Mouse (Mus musculus): Measurements from ENCODE around the gene Sqstm1. TPM values are rescaled to one million over a fixed set of nuclear protein-coding genes. Genes with fewer than 3 reads are reported as not detected.
A peak's percentile ranks its signal among the peaks of the same experiment; 100 is the strongest.

Sqstm1 gene
- total RNA-seq (2022): 100 to 1,000 TPM; 494 to 615 (median 543) TPM

DNA sequence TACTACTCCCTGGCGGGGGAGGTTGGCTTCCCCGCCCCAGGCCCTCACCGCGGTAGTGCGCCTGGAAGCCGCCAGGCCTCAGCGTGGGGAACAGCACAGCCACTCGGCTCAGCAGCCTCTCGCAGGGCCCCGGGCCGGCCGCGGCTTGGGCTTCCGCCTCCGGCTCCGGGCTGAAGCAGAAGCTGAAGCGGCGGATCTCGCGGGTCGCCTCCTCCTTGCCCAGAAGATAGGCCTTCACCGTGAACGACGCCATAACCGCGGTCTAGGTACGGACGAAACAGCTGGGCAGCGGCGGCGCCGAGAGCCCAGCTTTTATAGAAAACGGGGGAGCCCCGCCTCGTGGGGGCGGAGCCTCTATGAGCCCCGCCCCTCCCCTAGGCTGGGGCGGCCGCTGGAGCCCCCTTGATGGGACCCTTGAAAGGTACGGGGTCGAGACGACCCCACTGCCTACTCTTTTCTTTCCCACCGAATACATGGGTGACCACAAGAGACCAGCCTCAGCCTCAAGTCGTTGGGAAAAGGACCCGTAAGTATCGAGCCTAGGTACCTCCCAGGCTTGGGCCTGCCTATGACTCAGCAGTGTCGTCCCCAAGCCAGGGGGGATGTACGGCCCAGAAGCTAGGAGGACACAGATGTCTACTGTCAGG lies at the start of gene Sqstm1, which contains the start of gene Mgat4b:
Gene Sqstm1 (minus strand): TSS at position 323 of the 647 bp plus-strand sequence.
Gene Mgat4b (plus strand): TSS at position 386 of the 647 bp plus-strand sequence.
- peak; percentile 74 to 80 for DNase-seq (ENCODE audit: low spot score in 2 of 2)

DNA sequence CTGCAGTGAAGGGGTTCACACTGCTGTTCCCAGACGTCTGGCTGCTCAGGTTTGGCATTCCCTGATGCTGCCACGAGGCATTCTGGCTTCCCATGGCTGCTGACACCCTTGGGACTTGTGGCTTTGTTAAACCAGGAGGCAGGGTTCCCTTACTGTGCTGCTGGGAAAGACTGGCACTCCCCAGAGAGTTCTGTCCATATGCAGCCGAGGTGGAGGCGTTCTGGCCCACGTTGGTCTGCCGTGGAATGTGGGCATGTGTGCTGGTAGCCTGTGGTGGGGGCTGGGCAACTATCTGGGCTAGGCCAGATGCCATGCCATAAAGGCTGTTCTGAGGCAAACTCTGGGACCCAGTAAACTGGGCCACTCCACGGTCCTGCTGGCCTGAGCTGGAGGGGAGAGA lies 47.7 kb upstream of the Sqstm1 start:
- DNase-seq (ENCODE audit: low spot score in 2 of 2): no peak

DNA sequence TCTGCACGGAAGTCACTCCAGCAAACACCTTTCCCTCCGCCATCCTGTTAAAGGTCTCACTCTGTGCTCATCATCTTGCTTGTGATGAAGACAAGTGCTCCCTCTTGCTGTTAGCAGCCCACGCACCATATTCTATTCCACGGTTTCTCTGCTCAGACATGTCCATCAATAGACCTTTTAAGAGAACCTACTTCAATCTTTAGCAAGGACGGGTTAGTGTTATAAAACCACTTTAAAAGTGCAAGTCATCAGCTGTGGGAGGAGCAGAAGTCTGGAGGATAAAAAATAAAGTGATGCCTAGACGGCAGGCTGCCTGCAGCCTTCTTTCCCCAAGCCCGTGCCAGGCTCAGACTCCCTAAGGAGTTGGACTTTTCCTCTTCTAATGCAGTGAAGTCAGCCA lies 46.0 kb upstream of the Sqstm1 start:
- no peak for DNase-seq (ENCODE audit: low spot score in 2 of 2)

DNA sequence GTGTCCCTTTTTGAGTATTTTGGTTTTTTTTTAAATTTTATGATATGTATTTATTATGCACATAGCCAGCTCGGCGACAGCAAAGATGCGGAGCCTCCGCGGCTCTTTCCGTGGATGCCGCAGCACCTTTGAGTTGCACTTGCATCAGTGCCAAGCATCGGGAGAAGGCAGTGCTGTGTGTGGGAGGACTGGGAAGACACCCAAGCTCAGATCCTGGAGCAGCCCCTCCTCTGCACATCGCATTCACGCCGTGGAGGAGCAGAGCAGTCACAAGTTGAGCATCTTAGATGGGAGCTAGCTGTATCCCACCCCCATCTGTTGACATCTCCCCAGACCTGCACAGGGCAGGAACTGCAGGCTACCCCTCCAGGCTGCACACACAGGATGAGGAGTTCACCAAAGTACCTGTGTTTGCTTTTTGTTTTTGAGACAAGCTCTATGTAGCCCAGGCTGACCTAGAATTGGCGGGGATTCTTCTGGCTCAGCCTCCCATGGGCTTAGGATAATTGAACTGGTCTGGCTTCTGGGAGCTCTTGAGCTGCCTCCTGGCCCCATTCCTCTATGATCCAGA lies 43.5 kb upstream of the Sqstm1 start:
- DNase-seq (ENCODE audit: low spot score in 2 of 2): no peak

DNA sequence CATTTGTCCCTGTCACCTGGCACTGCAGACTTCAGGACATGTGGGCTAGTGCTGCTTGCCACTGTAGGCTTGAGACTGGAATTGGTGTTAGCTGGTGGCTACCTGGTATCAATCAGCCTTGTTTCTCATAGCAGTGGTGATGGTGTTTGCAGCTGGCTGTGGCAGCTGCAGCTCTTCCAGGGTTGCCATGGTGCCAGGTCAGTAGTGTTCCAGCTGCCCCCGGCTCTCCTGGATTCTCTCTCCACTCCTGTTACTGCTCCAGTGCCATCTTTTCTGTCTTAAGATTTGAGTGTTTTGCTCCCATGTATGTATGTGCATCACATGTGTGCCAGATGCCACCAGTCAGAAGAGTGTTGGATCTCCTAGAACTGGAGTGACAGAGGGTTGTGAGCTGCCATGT lies 42.8 kb upstream of the Sqstm1 start:
- no peak for DNase-seq (ENCODE audit: low spot score in 2 of 2)

DNA sequence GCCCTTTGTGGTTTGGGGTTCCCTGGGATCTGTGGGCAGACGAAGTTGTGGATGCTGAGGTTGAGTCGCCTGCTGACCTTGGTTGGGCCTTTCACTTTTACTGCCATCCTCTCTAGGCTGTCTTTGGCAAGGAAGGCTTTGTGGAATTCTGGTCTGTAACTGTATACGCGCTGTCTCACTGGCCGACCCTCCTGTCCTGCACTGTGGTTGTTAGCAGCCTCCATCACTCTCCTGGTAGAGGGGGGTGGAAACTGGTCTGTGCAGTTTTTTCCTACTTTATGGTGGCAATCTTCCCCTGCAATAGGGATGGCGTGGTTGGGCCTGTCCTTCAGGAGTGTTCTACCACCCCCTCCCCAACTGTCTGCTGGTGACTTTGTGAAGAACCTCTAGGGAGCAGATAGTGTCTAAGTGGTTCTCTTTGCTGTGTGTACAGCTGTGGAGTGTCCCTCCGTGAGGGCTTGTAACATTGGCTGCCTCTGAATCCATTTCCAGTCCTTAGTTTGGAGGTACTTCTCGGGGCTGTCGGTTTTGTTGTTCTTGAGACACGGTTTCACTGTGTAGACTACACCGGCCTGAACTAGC lies 42.1 kb upstream of the Sqstm1 start:
- no peak for DNase-seq (ENCODE audit: low spot score in 2 of 2)

DNA sequence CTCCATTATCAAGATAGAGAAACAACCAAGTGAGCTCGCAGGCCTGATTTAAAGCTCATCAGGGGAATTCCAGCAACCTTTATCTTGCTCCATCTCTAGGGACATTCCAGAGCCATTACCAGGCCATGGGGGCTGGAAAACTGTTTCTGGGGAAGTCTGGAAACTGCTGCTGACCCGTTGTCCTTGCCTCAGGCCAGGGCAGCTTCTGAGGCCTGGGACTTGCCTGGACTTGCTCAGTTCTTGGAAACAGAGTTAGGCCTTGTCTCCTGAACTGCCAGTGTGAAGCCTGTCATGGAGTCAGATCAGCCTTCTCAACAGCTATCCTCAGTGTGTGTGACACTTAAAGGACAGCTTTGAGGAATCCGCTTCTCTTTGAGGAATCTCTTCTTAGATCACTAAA lies 41.5 kb upstream of the Sqstm1 start:
- DNase-seq (ENCODE audit: low spot score in 2 of 2): no peak

DNA sequence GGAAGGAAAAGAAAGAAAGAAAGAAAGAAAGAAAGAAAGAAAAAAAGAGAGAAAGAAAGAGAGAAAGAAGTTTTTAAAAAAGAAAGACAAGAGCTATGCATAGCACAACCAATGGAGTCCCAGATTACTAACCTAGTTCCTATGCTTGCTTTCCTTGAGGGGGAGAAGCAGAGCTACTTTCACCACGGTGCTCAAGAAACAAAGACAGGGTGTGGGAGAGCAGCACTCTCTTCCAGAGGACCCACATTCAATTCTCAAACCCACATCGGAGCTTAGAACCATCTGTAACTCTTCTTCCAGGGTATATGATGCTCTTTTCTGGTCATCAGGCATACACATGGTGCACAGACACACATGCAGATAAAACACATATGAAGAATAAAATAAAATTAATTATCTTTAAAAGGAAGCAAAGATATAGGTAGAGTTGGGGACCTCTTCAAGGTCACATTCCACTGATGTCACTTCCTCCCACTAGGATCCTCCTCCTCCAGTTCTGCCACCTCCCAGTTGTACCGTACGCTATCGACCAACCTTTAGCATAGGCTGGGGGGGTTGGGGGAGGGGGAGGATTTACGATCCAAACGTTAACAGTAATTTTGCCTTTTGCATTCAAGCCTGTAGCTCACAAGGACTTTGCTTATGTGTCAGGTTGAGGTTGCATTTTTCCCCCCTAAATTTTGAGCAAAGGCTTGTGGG lies 38.0 kb upstream of the Sqstm1 start:
- no peak for DNase-seq (ENCODE audit: low spot score in 2 of 2)

DNA sequence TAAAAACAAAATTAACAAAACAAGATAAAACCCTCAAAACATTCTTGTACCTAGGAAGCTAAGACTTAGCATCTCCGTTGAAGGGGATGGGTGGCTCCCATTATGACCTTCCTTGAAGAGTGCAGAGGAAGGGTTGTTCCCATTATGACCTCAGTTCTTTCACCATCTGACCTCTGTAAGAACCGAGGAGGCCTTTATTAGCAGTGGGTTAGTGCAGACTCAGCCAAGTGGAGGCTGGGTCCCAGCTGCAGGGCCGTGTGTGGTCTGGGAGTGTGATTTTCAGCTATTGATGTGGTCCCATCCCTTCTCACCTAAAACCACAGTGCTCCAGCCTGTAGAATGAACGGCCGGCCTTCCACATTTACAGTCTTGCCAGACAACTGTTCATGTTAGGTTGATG lies 34.6 kb upstream of the Sqstm1 start:
- no peak for DNase-seq (ENCODE audit: low spot score in 2 of 2)

DNA sequence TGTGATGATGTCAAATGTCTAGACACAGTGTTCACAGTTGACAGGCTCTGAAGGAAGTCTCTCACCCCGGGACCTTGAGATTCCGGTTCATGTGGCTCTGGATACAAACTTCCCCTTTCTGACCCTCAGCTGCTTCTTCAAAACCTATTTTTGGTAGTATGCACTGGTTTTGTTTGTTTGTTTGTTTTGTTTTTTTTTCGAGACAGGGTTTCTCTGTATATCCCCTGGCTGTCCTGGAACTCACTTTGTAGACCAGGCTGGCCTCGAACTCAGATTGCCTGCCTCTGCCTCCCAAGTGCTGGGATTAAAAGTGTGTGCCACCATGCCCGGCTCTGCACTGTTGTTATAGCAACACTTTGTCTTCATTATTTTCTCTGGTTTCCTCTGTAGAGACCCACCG lies 33.3 kb upstream of the Sqstm1 start:
- DNase-seq (ENCODE audit: low spot score in 2 of 2): no peak

DNA sequence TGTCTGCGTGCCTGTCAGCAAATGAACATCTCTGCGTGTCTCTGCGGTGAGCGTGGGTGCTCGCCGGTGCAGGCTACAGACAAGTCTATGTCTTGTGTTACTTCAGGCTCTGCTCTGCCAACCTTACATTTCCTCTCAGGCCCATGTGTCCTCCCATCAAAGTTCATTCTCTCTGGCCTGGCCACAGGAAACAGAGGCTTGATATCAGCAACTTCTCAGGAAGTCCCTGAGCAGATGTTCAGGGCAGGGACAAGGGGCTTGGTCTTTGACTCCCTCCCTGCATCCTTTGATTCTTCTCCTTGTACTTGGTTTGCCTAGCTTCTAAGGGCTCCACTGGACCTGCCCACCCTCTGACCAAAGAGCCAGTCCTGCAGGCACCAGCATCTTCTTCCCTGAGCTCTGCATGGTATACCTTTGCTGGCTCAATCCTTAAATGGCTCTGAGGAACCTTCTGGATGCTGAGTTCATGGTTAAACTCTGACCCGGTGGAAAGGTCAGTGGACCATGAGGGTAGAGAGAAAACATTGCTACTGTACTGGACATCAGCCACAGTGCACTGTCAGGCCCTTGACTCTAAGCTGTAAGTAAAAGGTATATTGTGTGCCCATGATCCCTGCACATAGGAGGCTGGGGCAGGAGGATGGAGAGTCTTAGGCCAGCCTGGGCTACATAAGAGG lies 29.7 kb upstream of the Sqstm1 start:
- no peak for DNase-seq (ENCODE audit: low spot score in 2 of 2)

DNA sequence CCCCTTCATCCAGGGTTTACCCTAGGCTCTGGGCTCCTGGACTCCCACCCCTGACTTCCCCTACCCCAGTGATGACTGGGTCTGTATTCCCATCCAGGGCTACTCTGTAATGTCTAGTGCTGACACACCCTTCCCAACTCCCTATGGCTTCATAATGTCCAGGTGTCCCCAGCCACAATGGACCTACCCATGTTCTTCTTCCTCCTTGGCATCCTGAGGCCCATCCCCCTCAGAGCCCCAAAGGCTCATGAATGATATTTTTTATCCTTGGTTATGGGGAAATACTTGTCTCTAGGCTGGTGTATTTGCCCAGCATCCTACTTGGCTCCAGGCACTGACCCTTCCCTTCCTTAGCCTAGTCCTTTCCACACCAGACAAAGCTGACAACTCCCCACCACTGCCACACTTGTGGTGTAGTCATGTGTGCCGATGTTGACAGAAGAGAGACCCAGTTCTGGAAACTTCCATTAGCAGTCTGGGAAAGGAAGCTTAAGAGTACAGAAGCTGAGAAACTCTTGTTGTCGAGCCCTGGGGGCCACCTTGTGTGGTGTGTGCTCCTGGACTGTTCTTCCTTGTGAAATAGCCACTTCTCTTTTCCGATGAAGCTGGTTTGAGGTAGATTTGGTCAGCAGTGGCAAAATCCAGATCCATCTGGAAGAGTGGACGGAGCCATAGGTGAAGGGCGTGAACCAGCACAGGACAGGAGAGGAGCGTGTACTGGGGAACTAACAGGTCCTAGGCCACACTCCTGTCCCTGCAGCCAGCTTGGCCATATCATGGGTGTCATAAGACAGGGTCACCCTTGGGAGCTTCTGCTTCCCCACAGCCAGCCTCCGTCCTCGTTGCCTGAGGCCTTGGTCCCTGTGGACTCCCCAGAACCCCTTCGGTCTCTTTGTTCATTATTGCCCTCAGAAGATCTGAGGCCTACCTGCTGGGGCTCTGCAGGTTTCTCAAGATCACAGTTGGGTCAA lies 28.5 kb upstream of the Sqstm1 start:
- DNase-seq (ENCODE audit: low spot score in 2 of 2): no peak

DNA sequence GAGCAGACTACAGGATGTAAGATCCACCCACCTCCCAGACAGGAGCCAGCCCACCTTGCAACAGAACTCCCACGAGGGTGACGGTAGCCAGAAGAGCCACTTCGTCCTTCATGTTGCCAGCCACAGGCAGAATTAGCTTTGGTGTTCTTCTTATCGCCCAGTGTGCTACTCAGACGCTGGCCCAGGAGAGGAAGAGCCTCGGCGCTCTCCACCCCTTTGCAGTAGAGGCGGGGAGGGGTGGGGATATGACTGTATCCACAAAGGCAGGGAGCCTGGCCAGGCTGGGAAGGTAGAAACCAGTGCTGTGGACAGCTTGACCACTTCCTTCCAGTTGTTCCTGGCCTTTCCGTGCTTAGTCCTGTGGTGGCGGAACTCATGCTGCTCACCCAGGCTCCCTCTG lies 27.7 kb upstream of the Sqstm1 start, which contains the start of gene Ltc4s:
Gene Ltc4s (minus strand): TSS at position 293 of the 400 bp plus-strand sequence.
- no peak for DNase-seq (ENCODE audit: low spot score in 2 of 2)

DNA sequence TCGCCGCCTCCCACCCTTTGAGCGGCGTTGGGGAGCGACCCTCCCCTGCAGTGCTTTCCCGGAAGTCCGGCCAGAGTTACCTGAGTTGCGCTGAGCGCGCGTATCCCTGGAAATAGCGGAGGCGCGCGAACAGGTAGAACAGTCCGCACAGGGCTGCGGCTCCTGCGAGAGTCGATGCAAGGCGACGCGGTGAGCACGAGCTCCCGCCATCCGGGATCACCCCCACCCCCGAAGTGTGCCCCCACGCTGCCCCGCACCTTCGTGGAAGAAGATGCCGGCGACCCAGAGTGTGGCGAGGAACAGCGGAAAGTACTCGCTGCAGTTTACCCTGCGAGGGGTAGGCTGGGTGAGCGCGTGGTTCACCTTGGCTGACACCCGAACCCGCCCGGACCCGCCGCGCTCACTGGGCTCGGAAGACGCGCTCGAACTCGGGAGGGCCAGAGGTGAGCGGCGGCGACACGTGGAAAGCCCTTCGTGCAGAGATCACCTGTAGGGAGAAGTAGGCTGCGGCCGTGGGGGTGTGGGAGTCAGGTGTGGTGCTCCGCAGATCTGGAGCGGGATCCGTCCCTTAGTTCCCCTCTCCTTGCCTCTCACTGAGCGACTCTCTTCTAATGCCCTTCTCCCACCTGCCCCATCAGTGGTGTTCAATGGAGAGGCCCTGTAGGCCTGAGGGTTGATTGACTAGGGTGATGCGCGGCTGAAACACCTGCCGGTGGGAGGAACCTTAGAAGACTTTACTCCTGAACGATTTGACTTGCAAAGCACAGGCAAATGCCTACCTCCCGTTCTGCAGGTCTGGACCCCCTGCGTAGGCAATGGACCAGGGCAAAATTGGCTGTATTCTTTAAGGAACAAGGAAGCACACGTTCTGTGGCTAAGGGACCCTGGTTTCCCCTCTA lies 26.6 kb upstream of the Sqstm1 start:
- DNase-seq (ENCODE audit: low spot score in 2 of 2): no peak

DNA sequence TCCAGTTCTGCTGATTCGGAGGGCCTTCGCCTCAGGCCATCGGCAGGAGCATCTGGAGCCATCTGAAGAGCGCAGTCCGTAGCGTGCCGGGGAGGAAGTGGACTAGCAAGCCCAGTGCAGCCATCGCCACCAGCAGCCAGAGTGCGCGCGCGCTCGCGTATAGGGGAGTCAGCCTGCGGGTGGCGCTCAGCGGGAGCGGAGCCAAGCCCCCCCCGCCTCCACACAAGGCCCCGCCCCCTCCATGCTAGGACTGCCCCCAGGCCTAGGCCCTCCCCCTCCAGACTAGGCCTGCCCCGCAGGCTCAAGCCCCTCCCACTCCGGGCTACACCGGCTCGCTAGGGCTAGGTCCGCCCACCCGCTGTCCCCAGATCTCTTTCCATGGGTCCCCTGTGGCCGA lies 25.9 kb upstream of the Sqstm1 start:
- peak; percentile 75 to 86 for DNase-seq (ENCODE audit: low spot score in 2 of 2)

DNA sequence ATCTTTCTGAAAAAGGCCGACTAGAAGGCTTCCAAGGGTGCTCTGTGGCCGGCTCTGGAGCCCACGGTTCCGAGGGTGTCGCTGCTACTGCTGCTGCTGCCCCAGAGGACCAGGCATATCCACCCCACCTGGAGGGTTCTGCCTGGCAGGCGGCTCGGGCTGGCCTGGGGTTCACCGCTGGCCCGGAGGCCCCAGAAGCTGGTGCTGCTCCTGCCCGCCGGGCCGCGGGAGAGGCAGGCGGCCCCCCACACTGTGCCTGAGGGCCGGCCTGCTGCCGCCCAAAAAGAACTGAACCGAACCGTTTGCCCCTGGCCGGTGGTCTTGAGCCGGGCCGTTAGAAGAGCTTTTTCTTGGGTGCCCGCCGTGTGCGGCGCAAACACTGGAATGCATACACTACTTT lies 24.0 kb upstream of the Sqstm1 start:
- no peak for DNase-seq (ENCODE audit: low spot score in 2 of 2)

DNA sequence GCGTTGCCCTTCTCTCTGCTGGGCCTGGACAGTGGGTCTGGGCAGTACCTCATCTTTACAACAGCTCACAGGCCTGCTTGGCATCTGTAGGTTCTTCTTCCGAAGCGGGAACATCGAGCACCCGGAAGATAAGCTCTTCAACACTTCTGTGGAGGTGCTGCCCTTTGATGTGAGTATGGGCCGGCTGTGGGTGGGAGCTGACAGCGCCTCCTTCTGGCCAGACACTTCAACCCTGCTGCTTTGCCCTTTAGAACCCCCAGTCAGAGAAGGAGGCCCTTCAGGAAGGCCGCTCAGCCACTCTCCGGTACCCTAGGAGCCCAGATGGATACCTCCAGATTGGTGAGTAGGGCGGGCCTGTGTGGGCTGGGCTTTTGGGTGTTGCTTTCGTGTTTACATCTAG lies 23.4 kb upstream of the Sqstm1 start:
- no peak for DNase-seq (ENCODE audit: low spot score in 2 of 2)

DNA sequence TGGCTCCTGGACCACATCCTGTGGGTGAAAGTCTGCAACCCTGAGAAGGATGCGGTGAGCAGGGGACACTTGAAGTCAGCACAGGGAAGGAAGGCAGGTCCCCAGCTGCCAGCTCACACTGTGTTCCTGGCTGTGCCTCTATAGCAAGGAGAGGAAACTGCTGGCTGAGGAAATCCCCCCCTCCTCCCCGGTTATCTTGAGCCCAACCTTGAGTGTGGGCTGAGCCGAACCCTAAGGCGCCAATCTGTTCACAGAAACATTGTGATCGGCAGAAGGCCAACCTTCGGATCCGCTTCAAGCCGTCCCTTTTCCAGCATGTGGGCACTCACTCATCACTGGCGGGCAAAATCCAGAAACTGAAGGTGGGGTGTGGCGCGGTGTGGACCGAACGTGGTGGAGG lies 22.4 kb upstream of the Sqstm1 start:
- no peak for DNase-seq (ENCODE audit: low spot score in 2 of 2)

DNA sequence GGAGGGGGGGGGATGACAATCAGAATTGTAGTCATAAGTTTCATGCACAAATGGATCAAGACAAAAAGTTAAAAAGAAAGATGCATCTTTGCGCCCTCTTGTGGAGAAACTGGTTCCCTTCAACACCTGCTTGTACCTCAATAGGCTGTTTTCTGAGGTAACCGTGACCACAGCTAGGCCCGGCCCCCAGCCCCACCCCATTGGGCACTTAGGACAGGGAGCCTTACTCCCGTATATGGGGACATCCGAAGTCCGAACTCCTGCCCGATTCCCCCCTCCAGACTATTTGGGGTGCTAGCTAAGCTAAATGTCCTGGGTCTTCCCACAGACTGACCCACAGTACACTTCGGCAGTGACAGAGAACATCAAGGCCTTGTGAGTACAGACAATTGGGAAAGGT lies 20.8 kb upstream of the Sqstm1 start:
- no peak for DNase-seq (ENCODE audit: low spot score in 2 of 2)
